Mouse (Mus musculus) cerebellum, adult (tissue): ENCODE results near the gene Smok3c.
"Not testable (repeated sequence)": the region's sequence is repeated elsewhere in the genome, so short reads cannot be mapped to it uniquely, and the experiment has no call there.

Experiments
- ATAC-seq: cut with Nextera tagmentation; 2 replicates; pipeline ENCODE4 v1.9.2; 2017; ENCODE audit warnings: mild to moderate bottlenecking, moderate library complexity, mixed read lengths; ENCODE audit not compliant: insufficient number of reproducible peaks, low FRiP score, low TSS enrichment

The Smok3c gene

DNA sequence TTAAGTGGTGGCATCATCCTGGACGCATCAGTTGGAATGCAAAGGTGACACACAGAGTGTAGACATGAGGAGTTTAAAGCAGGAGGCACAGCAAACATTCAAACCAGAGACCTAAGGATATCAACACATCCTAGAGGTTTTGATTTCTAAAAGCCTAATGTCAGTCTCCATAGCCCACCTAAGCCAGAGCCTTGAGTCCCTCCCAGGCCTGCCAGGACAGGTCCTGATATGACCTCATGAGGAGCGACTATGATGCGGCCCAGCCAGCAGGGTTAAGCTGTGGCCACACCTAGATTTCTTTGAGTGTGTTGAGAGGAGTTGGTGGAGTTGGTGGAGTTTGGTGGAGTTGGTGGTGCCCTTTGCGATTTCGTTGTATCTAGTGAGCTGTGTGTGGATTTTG, at the start of gene Smok3c:
Gene Smok3c (plus strand): TSS at position 301 of the 400 bp plus-strand sequence.
- not testable (repeated sequence) for ATAC-seq

GRCm38 (mm10) chr5:138009437-138009836, 43.6 kb upstream of the Smok3c start:
- ATAC-seq = no peak

- ATAC-seq = no peak
These were observed 40.6 kb upstream of the Smok3c start for GRCm38 (mm10) chr5:138012382-138012781.

- no peak for ATAC-seq
These were observed 36.5 kb upstream of the Smok3c start for GRCm38 (mm10) chr5:138016530-138016929.

DNA sequence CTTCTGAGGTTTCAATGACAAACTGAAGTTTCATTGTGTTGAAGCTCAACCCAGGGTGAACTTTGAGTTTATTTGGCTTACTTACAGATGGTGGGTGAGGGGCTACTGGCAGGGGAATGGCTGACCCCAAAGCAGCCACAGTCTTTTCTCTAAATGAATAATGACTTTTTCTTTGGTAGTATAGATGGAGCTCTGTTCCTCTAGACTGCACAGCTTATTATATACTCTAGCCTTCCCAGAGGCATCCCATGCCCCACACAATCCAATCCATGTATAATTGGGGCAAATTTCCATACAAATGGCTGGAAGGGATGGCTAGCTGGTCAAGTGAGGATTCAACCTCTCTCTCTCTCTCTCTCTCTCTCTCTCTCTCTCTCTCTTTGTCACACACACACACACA, 36.0 kb upstream of the Smok3c start:
- ATAC-seq = no peak

GRCm38 (mm10) chr5:138019577-138019976, 33.4 kb upstream of the Smok3c start:
- ATAC-seq = not testable (repeated sequence)

- ATAC-seq = not testable (repeated sequence)
These were observed 32.0 kb upstream of the Smok3c start, which contains the start of the genes Smok3a and Smok3b for GRCm38 (mm10) chr5:138020961-138021479. TSS of gene Smok3a (plus strand) at chr5:138021261. TSS of gene Smok3b (plus strand) at chr5:138021429.

GRCm38 (mm10) chr5:138073803-138074202, 20.8 kb downstream of the Smok3c start:
- no peak for ATAC-seq

DNA sequence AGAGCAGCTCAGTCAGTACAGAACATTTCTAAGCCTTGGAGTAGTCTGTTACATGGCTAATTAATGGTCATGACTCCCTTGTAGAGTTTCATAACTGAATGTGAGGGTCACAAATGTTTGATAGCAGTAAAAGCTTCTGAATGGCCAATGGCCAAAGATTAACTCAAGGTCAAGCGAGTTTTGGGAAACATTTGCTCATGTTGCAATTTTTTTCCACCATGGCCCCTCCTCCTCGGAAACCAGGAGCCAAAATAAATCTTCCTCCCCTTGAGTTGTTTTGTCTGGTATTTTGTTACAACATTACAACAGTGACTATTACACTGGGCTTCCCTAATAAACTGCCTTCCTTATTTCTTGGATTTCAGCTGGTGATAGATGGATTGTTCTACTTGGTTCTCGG, 22.7 kb downstream of the Smok3c start:
- ATAC-seq = no peak

- no peak for ATAC-seq
These were observed 23.2 kb downstream of the Smok3c start for GRCm38 (mm10) chr5:138076148-138076547.

- ATAC-seq = no peak
These were observed 27.5 kb downstream of the Smok3c start for GRCm38 (mm10) chr5:138080456-138080855.

- ATAC-seq = no peak
These were observed 28.5 kb downstream of the Smok3c start for GRCm38 (mm10) chr5:138081446-138081845.

DNA sequence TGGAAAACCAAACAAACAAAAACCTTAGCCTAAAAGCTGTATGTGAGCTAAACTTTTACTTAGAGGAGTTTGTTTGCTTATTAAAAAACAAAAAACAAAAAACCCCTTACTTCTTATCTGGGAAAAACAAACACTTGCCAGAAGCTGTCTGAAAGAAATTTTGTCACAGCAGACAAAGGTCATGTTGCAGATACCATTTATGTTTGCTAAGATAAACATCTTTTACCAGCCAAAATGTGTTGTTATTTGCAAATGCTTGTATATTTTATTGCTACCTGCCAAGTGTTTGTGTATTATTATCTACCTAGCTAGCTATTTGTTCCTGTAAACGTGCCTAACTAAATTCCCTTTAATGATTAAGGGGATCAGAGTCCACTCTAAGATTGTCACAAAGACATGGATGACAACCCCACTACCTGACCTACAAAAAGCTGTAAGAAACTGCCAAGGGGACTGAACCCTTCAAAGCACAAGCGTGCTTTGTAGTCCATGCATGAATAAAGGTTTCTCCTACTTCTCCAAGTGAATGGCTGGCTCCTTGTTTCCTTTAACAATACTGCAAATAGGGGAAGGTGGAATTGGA, 30.4 kb downstream of the Smok3c start:
- no peak for ATAC-seq

GRCm38 (mm10) chr5:138083936-138084335, 30.9 kb downstream of the Smok3c start:
- no peak for ATAC-seq

- ATAC-seq = no peak
These were observed 31.5 kb downstream of the Smok3c start for GRCm38 (mm10) chr5:138084507-138084906.

DNA sequence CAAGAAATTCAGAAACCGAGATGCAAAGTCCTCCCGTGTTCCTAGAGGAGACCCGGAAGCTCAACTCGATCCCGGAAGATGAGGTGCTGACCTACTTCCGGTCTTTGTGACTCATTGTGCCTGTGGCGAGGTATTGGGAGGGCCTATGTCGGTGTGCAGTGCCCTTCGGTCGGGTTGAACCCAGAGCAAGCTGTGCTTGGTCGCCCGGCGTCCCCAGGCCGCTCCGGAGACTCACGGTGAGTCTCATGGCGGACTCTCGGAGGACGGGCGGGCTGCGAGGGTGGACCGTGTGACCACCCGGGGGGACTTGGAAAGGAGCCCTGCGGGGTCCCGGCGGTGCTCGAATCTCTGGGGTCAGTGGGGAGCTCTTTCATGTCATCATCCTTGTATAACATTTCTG, 32.0 kb downstream of the Smok3c start, which contains the start of gene Zkscan1:
Gene Zkscan1 (plus strand): TSS at position 89 of the 400 bp plus-strand sequence.
- ATAC-seq = peak; percentile 96

- ATAC-seq = no peak
These were observed 32.5 kb downstream of the Smok3c start for GRCm38 (mm10) chr5:138085421-138085911.

DNA sequence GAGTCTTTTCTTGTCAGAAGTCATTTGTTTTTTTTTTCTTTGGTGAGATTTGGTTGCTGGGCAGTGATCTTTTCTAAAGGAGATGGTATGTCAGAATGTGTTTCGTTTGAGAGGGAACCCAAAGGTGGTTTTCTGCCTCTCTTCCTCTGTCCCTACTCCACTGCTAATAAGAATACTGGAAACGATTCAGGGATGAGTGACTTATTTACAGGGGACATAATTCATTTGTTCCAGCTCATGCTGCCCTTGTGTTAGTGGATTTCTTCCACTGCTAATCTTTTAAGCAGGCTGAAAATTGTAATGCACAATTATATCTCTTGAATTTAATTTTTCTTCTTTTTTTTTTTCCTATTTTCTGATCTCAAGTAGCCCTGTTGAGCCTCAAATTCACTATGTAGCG, 33.8 kb downstream of the Smok3c start:
- no peak for ATAC-seq

- ATAC-seq = no peak
These were observed 35.4 kb downstream of the Smok3c start for GRCm38 (mm10) chr5:138088366-138088765.

DNA sequence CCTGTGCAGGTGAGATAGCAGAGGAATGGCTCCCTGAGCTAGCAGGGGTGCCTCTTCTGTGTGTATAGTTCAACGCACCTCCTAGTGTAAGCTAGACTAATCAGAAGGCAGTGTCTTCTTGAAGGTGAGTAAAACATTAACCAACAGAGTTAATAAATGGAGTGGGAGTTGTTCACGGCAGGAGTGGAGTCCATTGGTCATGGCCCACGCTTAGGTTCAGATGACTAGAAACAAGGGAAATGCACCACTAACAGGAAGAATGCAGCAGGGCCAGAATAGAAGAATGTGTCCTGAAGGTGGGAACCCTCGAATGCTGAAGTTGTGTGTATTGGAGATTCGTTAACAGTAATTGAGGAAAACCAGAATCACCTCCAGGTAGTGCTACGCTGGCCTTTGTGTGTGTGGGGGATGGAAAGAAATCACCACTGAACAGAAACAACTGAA, 36.1 kb downstream of the Smok3c start:
- ATAC-seq = no peak

GRCm38 (mm10) chr5:138090271-138090670, 37.3 kb downstream of the Smok3c start:
- ATAC-seq = no peak

DNA sequence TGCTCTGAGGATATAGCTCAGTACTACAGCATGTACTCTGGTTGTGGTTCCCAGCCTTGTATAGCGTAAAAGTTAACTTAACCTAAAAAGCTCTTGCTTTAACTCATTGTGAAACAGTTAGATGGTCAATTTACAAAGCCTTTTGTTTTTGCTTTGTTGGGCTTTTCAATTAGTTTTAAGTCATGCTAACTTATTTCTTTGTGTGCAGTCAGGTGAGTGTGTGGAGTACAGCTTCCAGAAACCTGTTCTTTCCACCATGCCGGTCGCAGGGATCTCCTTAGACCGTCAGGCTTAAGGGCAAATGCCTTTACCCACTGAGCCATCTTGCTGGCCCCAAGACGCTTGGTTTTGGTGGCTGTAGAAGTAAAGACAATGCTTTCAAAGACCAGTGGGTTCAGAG, 37.7 kb downstream of the Smok3c start:
- ATAC-seq = no peak
